Mouse (Mus musculus) spleen, postnatal 10 days (tissue): ENCODE data around the gene Gpsm2.
A peak's percentile ranks its signal among the peaks of the same experiment; 100 is the strongest.

ENCODE experiments used
- DNase-seq, 2 experiments: peaks; one replicate each; pipeline ENCODE4 v3.0.0; 2021 to 2022; ENCODE audit warnings: low spot score in 2 of 2

The Gpsm2 gene

DNA sequence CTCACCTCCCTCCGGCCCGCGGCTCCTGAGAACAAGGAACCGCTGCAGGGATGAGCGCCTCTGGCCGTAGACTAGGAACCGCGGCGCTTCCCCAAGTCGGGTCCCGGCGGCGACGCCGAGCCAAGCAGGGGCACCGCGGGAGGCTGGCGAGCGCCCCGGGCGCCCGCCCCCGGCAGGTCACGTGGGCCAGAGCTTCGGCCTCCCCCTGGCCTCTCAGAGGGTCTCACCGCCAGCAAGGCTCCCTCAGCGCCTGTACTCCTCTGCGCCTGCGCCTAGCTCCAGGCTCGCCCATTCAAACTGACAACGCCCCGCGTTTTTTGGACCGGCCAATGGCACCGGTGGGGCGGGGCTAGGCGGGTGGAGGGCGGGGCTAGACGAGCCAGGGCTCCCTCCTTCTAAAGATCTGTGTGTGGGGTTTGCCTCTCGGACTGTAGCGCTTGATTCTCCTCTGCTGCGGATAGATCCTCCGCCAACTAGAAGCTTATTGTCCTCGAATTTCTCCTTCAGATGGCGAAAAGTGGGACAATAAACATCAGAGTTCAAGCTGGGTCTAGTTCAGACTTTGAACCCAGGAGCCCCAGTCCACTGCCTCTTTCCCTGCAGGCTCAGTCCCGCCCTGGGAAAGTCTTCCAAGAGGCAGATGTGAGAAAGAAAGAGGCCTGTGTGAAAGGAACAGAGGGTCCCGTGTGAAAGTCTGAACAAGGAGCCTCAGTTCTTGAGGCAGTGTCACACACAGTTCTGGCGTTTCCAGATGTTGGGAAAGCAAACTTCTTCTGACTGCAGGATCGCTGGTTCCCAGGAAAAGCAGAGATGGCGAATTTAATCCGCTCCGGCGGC is at the start of gene Gpsm2:
Gene Gpsm2 (minus strand): TSS at position 274 of the 837 bp plus-strand sequence.
- DNase-seq: peak; percentile 97 to 99

DNA sequence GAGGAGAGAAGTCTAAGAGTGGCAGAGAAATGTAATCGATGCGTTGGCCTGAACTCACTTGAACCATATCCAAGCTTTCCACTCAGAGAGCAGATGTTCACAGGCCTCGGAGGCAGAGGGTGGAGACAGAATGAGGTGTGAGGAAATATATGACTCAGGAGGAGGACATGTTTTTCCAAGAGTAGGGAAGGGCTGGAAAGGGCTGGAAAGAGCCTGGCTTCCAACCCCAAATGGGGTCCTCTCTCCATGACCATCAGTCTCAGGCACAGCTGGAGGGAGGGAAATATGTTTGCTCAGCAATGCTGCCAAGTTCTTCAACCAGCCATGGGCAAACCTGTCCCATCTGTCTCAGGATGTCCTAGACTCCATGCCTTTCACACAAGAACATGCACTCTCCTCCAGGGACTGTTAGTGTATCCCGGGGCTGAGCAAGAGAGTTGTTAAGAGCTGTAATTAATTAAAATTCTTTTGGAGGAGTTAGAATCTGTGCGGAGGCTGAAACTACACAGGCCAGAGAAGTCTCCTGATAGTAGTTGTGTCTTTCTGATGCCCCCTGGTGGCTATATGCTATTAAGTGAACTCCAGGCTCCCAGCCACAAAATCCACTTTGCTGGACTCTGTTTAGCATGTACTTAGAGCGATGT is 48.7 kb upstream of the Gpsm2 start:
- peak; percentile 29 to 60 for DNase-seq

DNA sequence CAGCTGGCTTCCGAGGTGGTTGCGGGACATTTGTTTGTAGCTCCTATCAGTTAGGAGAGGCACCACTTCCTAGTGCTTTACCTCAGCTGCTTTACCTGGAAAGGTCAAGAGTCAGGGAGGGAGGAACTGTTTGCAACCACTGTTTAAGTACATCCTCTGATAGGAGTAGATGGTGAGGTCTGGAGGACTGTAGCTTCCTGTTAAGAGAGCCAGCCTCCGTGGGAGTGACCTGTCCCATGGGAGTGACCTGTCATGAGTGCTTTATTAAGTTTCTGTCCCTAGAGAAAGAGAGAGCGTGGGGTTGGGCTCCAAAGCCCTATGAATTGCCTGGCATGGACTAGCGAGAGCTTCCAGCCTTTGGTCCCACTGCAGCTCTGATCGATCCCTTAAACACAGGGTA is 47.4 kb upstream of the Gpsm2 start:
- peak in 1 of 2 experiments; percentile 23 for DNase-seq

DNA sequence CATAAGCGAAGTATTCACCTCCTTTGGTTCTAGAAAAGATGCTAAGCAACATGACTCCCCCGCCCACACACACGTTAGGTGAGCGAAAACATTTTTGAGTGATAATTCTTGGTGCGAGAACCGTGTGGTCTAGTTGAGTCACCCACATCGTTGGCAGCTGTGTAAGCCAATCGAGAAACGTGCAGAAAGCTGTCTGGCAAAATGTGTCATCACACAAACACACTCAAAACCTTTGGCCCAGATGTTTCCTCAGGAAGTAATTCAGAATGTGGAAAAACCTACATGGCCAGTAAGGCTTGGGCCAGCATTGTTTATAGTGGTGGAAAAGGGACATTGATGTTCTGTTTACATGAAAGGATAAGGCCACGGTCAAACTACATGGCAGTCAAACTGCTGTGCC is 45.3 kb upstream of the Gpsm2 start:
- no peak for DNase-seq

DNA sequence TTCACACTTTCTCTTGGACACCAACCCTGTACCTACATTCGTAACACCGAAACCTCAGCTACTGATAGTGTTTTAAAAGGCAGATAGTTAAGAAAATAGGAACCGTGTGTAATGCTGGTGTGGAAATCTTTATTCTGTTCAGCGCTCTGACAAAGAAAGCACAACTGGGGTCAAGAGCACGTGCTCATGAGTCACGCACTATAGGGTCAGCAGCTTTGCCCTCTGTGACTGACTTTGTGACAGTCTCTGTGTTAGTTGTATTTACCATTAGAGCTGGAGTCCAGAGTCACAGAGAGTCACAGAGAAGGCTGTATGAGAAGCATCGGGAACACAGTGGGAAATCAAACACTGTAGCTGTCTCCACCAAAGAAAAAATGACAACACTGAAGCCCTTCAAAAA is 44.8 kb upstream of the Gpsm2 start:
- DNase-seq: no peak

DNA sequence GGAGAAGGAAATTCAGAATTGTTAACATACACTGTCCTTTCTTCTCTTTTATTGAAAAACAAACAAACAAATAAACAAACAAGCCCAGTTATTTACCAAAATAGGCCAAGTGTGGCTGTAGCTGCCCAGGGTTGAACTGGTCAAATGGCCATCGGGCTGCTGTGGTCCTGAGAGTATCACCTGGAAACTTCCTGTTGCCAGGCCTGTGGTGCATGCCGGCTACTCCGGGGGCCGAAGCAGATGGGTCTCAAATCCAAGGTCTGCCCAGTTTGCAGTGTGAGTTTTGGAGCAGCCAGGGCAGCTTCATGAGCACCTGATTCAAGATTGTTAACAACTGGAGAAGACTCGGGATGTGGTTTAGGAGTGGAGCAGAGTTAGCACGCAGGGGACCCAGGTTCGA is 43.4 kb upstream of the Gpsm2 start:
- DNase-seq: no peak

DNA sequence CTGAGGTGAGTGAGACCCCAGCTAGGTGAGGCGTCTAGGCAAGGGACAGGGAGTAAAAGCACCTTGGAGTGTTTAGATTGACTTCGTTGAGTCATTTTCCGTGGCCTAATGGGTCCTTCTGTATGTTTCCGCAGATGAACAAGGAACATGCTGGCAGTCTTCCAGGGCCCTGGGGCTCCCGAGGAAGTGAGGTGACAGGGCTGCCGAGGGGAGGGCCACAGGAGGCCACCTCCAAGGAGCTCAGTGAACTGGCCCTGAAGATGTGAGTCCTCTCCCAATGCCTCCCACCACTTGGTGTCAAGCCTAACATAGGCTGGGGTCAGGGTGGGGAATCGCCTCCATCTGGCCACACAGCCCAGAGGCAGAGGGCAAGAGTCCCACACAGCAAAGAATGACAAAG is 42.9 kb upstream of the Gpsm2 start:
- no peak for DNase-seq

DNA sequence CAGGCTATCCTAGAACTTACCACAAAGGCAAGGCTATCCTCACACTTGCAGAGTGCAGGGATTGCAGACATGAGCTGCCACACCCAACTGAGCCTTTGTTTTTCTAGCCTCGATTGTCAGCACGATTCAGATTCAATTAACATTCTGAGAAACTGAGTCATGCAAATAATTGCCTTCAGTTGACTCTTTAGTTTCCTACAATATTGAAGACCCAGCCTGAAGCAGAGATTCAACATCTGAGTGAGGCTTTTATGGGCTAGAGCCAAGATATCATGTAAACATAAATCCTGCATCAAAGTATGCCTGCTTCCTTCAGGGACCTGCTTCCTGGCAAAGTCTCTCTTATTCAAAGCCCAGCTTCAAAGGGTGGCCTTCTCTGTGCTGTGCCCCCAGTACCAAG is 41.6 kb upstream of the Gpsm2 start:
- DNase-seq: no peak

DNA sequence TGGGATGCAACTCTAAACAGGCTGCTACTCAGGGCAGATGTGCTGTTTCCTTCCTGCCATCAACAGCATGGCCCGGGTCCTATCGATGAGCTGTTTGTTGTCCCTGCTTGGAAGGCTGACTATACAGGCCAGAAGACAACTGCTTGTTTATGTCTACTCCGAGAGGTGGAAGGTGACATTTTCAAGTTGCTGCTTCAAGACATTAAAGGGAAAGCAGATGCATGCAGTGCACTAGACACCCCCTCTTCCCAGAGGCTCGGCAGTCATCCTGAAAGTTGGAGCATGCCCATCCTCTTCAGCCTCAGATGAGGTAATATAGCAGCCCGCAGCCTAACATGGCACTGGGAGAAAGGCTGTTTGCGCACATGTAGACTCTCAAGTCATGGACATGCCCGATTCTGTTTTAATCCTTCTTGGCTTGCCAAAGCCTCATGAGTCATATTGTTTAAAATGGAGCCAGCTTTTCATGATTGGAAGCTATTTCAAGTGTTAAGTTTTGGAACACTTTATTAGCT is 40.5 kb upstream of the Gpsm2 start:
- no peak for DNase-seq

DNA sequence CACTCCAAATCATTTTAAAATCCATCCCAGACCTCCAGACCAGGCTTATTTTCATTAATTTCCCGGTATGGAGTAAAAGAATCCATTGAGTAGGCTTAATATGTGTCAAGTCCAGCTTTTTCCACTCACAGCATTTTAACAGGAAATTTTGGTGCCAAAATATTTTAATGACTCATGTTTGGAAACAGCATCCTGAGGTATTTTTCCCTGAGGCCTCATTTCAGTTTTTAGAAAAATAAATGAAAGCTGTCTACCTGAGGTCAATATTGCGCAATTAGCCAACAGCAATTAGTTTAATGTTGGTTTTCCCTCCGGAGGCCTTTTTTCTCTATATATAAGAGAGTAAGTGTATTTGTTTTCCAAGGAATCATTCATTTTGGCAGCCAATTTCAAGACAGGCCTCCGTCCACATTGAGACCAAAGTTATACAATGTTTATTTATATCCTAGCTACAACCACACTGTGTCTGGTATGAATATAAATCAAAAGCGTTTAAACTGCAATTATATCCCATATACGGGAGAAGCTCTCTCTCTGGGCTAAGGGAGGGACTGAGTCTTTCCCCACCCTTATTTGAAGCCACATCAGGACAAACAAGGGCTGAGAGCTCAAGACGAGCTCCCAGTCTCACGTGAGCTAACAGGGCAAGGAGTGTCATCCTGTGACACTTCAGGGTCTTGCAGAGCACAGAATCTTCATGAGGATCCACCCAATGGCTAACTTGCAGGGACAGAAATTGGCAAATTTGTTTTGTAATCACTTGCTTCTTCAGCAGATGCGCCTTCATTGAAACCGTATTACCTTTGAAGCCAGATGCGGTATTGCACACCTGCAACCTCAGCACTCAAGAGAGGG is 37.7 kb upstream of the Gpsm2 start:
- DNase-seq: no peak

DNA sequence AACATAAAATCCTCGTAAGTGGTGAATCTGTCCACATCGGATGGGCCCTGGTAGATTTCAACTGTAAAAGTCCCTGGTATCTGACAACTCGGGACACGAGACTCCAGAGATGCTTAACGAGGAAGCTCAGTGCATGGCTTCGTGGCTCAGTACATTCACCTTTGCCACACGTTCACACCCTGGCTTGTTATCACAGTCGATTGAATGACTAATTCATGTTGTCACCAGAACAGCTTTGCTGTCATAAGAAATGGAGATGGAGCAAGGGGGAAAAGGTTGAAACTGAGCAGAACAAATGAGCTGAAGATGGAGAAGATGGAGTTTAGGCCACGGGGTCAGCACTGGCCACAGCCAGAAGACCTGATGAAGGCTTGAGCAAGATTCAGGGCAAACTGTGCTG is 35.5 kb upstream of the Gpsm2 start:
- no peak for DNase-seq

DNA sequence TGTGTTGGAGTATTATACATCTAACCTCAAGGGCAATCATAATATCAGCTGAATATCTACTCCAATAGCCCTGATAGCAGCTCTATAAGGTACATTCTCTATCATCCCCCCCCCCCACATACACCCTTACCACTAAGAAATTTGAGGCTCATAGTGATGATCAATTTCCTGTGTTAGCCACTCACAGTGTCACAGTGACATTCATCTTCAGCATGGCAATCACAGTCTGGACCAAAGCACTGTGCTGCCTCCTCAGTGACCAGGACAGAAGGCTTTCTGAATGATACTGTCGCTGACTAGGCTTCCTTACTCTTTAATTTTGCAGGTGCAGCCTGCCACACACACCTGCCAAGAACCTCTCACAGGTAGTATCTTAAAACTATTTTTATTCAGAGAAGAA is 34.0 kb upstream of the Gpsm2 start:
- DNase-seq: no peak

DNA sequence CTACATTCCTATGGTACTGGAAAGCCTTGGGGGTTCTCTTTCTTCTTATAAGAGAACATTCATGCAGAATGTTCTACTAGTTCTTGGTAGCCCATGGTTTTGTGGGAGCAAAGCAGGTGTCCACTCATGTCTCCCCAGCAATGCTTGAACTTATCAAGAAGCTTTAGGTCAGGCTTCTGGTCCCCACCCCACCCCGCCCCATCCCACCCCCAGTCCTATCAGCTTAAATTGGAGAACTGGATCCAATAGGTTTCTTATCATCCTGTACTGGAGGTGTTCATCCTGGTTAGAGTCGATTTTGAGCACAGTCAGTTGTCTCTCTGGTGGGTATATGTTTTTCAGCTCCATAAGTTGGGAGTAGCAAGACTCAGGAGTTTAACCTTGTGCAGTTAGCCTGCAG is 33.4 kb upstream of the Gpsm2 start:
- DNase-seq: no peak

DNA sequence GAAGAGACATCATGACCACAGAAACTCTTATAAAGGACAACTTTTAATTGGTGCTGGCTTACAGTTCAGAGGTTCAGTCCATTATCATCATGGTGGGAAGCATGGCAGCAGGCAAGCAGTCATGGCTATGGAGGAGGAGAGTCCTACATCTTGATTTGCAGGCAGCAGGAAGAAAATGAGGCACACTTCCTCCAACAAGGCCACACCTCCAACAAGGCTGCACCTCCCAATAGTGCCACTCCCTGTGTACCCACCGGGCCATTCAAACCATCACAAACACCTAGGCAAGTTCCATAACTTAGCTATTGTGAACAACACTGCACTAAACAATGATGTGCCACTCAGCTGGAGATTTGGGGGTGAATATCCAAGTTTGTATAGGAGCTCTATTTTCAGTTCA is 32.4 kb upstream of the Gpsm2 start:
- no peak for DNase-seq

DNA sequence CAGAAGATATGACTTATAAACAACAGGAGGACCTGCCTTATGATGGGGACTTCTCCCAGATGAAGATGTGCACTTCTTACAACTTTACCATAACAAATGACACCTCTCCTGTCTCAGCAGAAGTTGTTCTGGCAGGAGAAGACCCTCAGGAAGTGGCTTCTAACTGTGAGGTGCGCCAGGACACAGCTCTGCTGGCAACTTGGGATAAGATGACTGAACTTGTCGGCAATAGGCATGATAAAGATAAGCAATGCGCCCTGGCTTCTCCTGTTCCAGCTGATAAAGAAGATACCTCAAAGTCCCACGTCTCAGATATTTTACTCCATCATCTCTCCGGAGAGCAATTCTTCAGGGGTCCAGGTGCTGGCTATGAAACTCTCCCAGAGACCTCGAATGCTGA is 29.6 kb upstream of the Gpsm2 start:
- peak in 1 of 2 experiments; percentile 28 for DNase-seq

DNA sequence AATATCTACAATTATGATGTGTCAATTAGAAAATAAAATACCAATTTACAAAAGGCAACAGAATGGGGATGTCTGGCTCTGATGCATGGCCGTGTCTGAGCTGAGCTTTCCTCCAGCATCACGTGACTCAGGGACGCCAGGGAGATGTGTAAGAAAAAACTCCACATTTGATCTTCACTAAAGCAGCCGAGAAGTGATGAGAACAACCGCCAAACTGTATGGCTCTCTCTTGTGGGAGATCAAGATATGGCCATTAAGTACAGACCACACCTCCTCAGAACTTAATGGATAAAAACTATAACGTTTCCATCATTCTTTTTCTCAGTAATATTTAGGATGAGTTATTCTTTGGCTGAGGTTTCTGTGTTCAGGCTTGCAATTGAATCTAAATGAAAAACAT is 29.0 kb upstream of the Gpsm2 start:
- peak in 1 of 2 experiments; percentile 28 for DNase-seq

DNA sequence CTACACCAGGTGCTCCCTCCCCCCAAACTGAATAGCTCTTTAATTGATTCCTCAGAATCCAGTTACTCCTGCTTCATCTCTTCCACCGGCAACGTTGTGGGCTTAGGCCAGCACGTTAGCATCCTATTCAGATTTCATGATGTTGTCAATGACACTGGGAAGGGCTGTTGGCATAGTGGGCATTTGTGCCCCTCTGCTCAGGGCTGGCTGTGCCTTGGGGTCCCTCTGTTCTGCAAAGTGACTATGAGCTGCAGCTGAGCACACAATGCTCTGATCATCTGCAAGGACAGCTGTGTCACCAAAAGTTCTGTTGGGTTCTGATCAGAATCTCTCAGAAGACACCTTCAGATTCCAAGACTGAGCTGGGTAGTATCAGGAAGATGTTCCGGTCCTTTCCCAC is 22.0 kb upstream of the Gpsm2 start:
- no peak for DNase-seq

DNA sequence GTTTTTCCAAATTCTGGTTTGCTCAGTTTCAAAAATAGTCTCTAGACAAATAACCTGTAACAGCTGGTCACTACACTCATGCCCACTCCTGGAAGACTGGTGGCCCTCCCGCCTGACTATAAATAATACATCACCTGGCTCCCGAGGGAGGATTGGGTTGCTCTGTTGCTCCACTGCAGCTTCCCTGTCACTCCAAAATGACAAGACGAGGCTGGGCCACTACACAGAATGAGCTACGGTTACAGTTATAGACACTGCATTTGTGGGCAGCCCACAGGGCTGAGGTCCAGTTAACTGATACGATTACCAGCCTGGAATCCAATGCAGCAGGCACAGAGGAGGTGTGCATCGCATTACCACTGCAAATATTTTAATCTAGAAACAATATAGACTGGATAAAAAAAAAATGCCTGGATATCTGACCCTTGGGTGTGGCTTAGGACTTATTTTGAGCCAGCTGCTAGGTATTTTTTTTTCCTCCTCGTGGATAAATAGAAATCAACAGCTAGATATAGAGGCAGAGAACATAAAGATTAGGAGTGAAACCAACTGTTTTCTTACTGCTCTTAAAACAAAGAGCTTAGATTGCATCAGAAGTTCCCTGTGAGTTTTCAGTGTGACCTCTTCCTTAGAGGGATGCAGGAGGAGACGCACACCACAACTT is 17.1 kb upstream of the Gpsm2 start, which contains the start of gene Aknad1:
Gene Aknad1 (plus strand): TSS at position 614 of the 664 bp plus-strand sequence.
- no peak for DNase-seq

DNA sequence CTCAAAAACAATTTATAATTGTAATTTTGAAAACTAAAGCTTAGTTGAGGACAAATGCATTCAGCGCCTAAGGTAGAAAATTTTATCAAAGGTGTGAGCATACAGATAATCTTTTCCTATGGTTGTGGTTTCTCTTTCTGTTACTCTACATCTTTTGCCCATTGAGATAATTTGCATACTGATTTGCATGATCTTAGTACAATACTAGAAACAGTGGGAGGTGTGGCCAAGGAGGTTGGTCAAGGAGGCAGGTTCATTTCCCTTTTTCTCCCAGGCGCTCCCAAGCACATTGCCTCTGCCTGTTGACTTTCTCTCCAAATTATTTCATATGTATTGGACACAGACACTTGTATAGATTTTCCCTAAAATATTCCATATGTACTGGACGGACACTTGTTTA is 15.7 kb upstream of the Gpsm2 start:
- DNase-seq: no peak

DNA sequence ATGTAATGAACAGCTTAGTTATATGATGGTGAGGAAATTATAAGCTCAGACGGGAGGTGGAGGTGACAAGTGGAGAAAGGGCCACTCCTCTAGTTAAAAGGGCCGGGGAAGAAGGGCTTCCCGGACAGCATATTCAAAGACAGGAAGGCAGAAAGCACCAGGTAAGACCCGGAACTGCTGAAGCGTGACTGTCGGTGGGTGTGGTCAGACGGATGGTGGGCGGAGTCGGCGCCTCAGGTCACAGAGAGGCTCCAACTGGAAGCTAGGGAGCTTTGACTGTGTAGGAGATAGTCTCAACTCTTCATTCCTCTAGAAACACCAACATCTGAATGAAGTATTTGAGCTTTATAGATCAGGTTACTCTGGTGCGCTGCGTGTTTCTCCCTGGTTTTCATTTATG is 8.2 kb upstream of the Gpsm2 start:
- peak; percentile 52 to 73 for DNase-seq

DNA sequence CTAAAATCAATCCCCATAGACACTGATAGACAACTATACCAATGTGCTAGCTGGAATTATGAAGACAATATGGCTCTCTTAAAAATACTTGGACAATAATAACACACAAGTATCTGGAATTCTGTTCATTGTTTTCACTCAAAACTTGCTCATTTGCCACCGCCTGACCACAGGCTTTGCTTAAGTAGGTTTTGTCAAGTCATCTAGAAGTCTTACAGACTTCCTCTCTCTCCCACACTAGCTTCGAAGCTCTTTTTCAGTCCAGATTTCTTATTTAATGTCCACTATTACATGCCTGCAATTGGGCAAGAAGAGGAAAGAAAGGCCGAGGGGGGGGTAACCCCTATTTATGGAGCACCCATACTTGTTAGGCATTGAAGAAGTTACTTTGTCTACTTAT is 5.7 kb upstream of the Gpsm2 start:
- DNase-seq: no peak

DNA sequence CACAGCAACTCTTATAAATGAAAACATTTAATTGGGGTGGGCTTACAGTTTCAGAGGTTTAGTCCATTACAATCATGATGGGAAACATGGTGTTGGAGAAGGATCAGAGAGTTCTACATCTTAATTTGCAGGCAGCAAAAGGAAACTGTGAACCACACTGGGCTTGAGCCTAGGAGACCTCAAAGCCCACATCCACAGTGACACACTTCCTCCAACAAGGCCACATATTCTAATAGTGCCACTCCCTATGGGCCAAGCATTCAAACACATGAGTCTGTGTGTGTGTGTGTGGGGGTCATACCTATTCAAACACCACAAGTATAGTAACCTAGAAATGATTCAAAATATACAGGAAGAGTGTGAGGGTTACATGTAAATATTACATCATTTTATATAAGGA is 5.2 kb upstream of the Gpsm2 start:
- no peak for DNase-seq
